Mouse (Mus musculus) lung, postnatal 14 days (tissue): ENCODE measurements at regions not wholly inside any gene's neighbourhood (a gene's known extent, or its start where the extent isn't known, plus 50 kb on each side); places are given as distances from the start of the nearest gene placed in this dataset.

Source experiments
- DNase-seq: peaks from one replicate; pipeline ENCODE4 v3.0.0; 2021

GRCm38 (mm10) chr4:31403976-31404375 is 559.9 kb upstream of the Map3k7 start:
- no peak for DNase-seq

GRCm38 (mm10) chr4:31404840-31405714 is 558.8 kb upstream of the Map3k7 start:
- DNase-seq, result peak; percentile 17

GRCm38 (mm10) chr4:31410157-31410556 is 553.7 kb upstream of the Map3k7 start:
- no peak for DNase-seq

GRCm38 (mm10) chr4:31411770-31412525 is 551.9 kb upstream of the Map3k7 start:
- no peak for DNase-seq

GRCm38 (mm10) chr4:31417161-31417560 is 546.7 kb upstream of the Map3k7 start:
- no peak for DNase-seq

- peak; percentile 62 for DNase-seq
Observed at GRCm38 (mm10) chr4:31419240-31419639, 544.7 kb upstream of the Map3k7 start.

GRCm38 (mm10) chr4:31420167-31420566 is 543.7 kb upstream of the Map3k7 start:
- no peak for DNase-seq

GRCm38 (mm10) chr4:31421386-31421785 is 542.5 kb upstream of the Map3k7 start:
- no peak for DNase-seq

GRCm38 (mm10) chr4:31425135-31425534 is 538.8 kb upstream of the Map3k7 start:
- DNase-seq, result no peak

- no peak for DNase-seq
Observed at GRCm38 (mm10) chr4:31425716-31426115, 538.2 kb upstream of the Map3k7 start.

- no peak for DNase-seq
Observed at GRCm38 (mm10) chr4:31426169-31427030, 537.5 kb upstream of the Map3k7 start.

- no peak for DNase-seq
Observed at GRCm38 (mm10) chr4:31433943-31434342, 530.0 kb upstream of the Map3k7 start.

GRCm38 (mm10) chr4:31454898-31455297 is 509.0 kb upstream of the Map3k7 start:
- peak; percentile 8 for DNase-seq

GRCm38 (mm10) chr4:31455466-31455865 is 508.4 kb upstream of the Map3k7 start:
- no peak for DNase-seq

GRCm38 (mm10) chr4:31462456-31462855 is 501.4 kb upstream of the Map3k7 start:
- no peak for DNase-seq

- no peak for DNase-seq
Observed at GRCm38 (mm10) chr4:31463130-31463698, 500.7 kb upstream of the Map3k7 start.

GRCm38 (mm10) chr4:31468306-31468705 is 495.6 kb upstream of the Map3k7 start:
- no peak for DNase-seq

- no peak for DNase-seq
Observed at GRCm38 (mm10) chr4:31469803-31470202, 494.1 kb upstream of the Map3k7 start.

GRCm38 (mm10) chr4:31492535-31492934 is 471.4 kb upstream of the Map3k7 start:
- DNase-seq, result no peak

GRCm38 (mm10) chr4:31493087-31493511 is 470.8 kb upstream of the Map3k7 start:
- DNase-seq, result no peak

- DNase-seq, result no peak
Observed at GRCm38 (mm10) chr4:31499888-31500287, 464.0 kb upstream of the Map3k7 start.

- no peak for DNase-seq
Observed at GRCm38 (mm10) chr4:31500432-31500831, 463.5 kb upstream of the Map3k7 start.
